9 mouse cellular contexts compared by ENCODE assay signal in genomic region chr10:25433524-25433923, GRCm38 (mm10).
A peak's percentile ranks its signal among the peaks of the same experiment; 100 is the strongest.
DNase-seq lines count a peak whose midpoint lies in the region; ATAC-seq and TF ChIP-seq lines count a peak whose summit lies in the region.
"Had no signal": no experiment of that assay in that cellular context is flagged by ENCODE, and none has a peak within 500 bp of the region (broad histone marks: within the 10 kb centered on the region; RNA-seq: fewer than 3 reads in every experiment).

No protein-coding gene starts in this region.

- TF ChIP-seq CTCF in heart, adult 2 months (IDR thresholded peaks at IDR 0.05), result no peak
- TF ChIP-seq CTCF in thymus, adult 2 months (IDR thresholded peaks at IDR 0.05; ENCODE audit: borderline replicate concordance, control insufficient read depth, extremely low read depth, insufficient read depth, low read length, poor library complexity), result no peak

- no peak overlapping the region; the same call in 1 of the 2 replicates for H3K4me3 ChIP-seq in heart, adult 2 months
- no peak overlapping the region for H3K4me3 ChIP-seq in lung, embryonic 15.5 days
- H3K4me3 ChIP-seq in embryonic facial prominence, embryonic 10.5 days, result no peak overlapping the region
- H3K4me3 ChIP-seq in myocyte, result no peak overlapping the region
- H3K4me3 ChIP-seq in thymus, adult 2 months (ENCODE audit: control insufficient read depth, insufficient read depth, low read length), result no peak overlapping the region
- no peak overlapping the region for H3K4me3 ChIP-seq in forebrain, embryonic 13.5 days

- H3ac ChIP-seq in myocyte (ENCODE audit: control insufficient read depth, insufficient read length), result no peak overlapping the region

- no peak overlapping the region for H3K9ac ChIP-seq in heart, adult 2 months (ENCODE audit: low read depth, low read length)
- H3K9ac ChIP-seq in lung, embryonic 15.5 days, result no peak overlapping the region
- no peak overlapping the region for H3K9ac ChIP-seq in forebrain, embryonic 13.5 days

- no peak for TF ChIP-seq POLR2A in heart, adult 2 months (IDR thresholded peaks at IDR 0.05; ENCODE audit: insufficient read depth, low read depth, low read length)
- TF ChIP-seq POLR2A in myocyte (IDR thresholded peaks at IDR 0.05; ENCODE audit: insufficient read length, low read depth), result no peak
- no peak for TF ChIP-seq POLR2A in thymus, adult 2 months (IDR thresholded peaks at IDR 0.05; ENCODE audit: control insufficient read depth, extremely low read depth, insufficient read depth, low read length, poor library complexity)

- no peaks in the 10 kb centered on the region for H3K9me3 ChIP-seq in lung, embryonic 15.5 days
- H3K9me3 ChIP-seq in embryonic facial prominence, embryonic 10.5 days, result no peaks in the 10 kb centered on the region
- no peaks in the 10 kb centered on the region for H3K9me3 ChIP-seq in forebrain, embryonic 13.5 days (replicated peaks)

- H3K27me3 ChIP-seq in heart, adult 2 months (ENCODE audit: control insufficient read depth, insufficient read depth, low read length), result no peaks in the 10 kb centered on the region
- H3K27me3 ChIP-seq in lung, embryonic 15.5 days, result no peaks in the 10 kb centered on the region
- no peaks in the 10 kb centered on the region for H3K27me3 ChIP-seq in embryonic facial prominence, embryonic 10.5 days (replicated peaks; ENCODE audit: low read depth, poor library complexity, severe bottlenecking)
- no peaks in the 10 kb centered on the region for H3K27me3 ChIP-seq in myocyte (ENCODE audit: control insufficient read depth, insufficient read depth, insufficient read length)
- no peaks in the 10 kb centered on the region for H3K27me3 ChIP-seq in thymus, adult 2 months (ENCODE audit: control insufficient read depth, insufficient read depth, low read length)
- H3K27me3 ChIP-seq in forebrain, embryonic 13.5 days, result no peaks in the 10 kb centered on the region

- peak overlapping the region; percentile 1; the same call in 1 of the 2 replicates for H3K27ac ChIP-seq in heart, adult 2 months
- peak overlapping the region; percentile 45; the same call in 1 of the 2 replicates for H3K27ac ChIP-seq in lung, embryonic 15.5 days
- no peak overlapping the region for H3K27ac ChIP-seq in embryonic facial prominence, embryonic 10.5 days (replicated peaks)
- no peak overlapping the region for H3K27ac ChIP-seq in thymus, adult 2 months (ENCODE audit: control insufficient read depth, insufficient read depth, low read length)
- H3K27ac ChIP-seq in forebrain, embryonic 13.5 days, result no peak overlapping the region

- peaks cover 23% of the 10 kb centered on the region for H3K4me1 ChIP-seq in heart, adult 2 months (ENCODE audit: control insufficient read depth, insufficient read depth, low read length)
- H3K4me1 ChIP-seq in lung, embryonic 15.5 days, result peaks cover 60% of the 10 kb centered on the region
- H3K4me1 ChIP-seq in embryonic facial prominence, embryonic 10.5 days, result peaks cover 60% of the 10 kb centered on the region
- H3K4me1 ChIP-seq in thymus, adult 2 months (replicated peaks; ENCODE audit: control insufficient read depth, insufficient read depth, low read length), result peaks cover 15% of the 10 kb centered on the region
- H3K4me1 ChIP-seq in forebrain, embryonic 13.5 days, result peaks cover 4% of the 10 kb centered on the region

- peaks cover 8% of the 10 kb centered on the region for H3K36me3 ChIP-seq in heart, adult 2 months (ENCODE audit: control insufficient read depth, insufficient read depth, low read length)
- H3K36me3 ChIP-seq in lung, embryonic 15.5 days, result no peaks in the 10 kb centered on the region
- no peaks in the 10 kb centered on the region for H3K36me3 ChIP-seq in embryonic facial prominence, embryonic 10.5 days (replicated peaks)
- H3K36me3 ChIP-seq in myocyte (ENCODE audit: control insufficient read depth, insufficient read depth), result no peaks in the 10 kb centered on the region
- no peaks in the 10 kb centered on the region for H3K36me3 ChIP-seq in thymus, adult 2 months (ENCODE audit: control insufficient read depth, insufficient read depth, low read length)
- no peaks in the 10 kb centered on the region for H3K36me3 ChIP-seq in forebrain, embryonic 13.5 days (ENCODE audit: poor library complexity, severe bottlenecking)

- DNase-seq in heart, adult 2 months, result no peak
- DNase-seq in heart, postnatal 14 days, result no peak
- no peak for DNase-seq in lung, postnatal 25 days (ENCODE audit: low spot score)
- peak; percentile 60 for DNase-seq in embryonic facial prominence, embryonic 10.5 days (ENCODE audit: low spot score)
- no peak for DNase-seq in thymus, adult 2 months
- DNase-seq: right cerebral cortex, postnatal 14 days had no signal

- intact Hi-C loops in heart, adult 2 months (cut with DNase I), result loop anchor here (10.0 kb wide), 1 partner anchor 69 kb away; no protein-coding TSS in a partner anchor
- intact Hi-C loops in heart, postnatal 14 days (cut with DNase I), result no loop called here

- H3K4me2 ChIP-seq in lung, embryonic 15.5 days, result no peak overlapping the region
- H3K4me2 ChIP-seq in myocyte (ENCODE audit: low read depth), result peak overlapping the region; percentile 96
- no peak overlapping the region for H3K4me2 ChIP-seq in forebrain, embryonic 13.5 days

- ATAC-seq in lung, embryonic 15.5 days (ENCODE audit: borderline replicate concordance, extremely low read depth, low FRiP score, low TSS enrichment), result no peak
- no peak for ATAC-seq in forebrain, embryonic 13.5 days

- H3K79me2 ChIP-seq in heart, adult 2 months (replicated peaks; ENCODE audit: control insufficient read depth, insufficient read depth, low read length), result no peaks in the 10 kb centered on the region
- H3K79me2 ChIP-seq in myocyte (ENCODE audit: control insufficient read depth, insufficient read depth), result peaks cover 70% of the 10 kb centered on the region

- WGBS in heart, adult 2 months, result 57% methylated on average over 3 of the region's 3 CpGs
- 9% methylated on average over 3 of the region's 3 CpGs for WGBS in lung, embryonic 15.5 days
- 13% methylated on average over 3 of the region's 3 CpGs for WGBS in embryonic facial prominence, embryonic 10.5 days
- 88% methylated on average over 3 of the region's 3 CpGs for WGBS in thymus, adult 2 months
- WGBS in forebrain, embryonic 13.5 days, result 11% methylated on average over 3 of the region's 3 CpGs

- no peak for TF ChIP-seq EP300 in heart, adult 2 months (IDR thresholded peaks at IDR 0.05; ENCODE audit: insufficient read depth, low read depth, low read length)

TF ChIP-seq in myocyte, 11 proteins besides CTCF, POLR2A, EP300 and RAD21:
- TF ChIP-seq CEBPB (IDR thresholded peaks at IDR 0.05; ENCODE audit: insufficient read depth, poor library complexity, severe bottlenecking), result no peak
- no peak for TF ChIP-seq POLR2AphosphoS2 (IDR thresholded peaks at IDR 0.05; ENCODE audit: insufficient read length, low read depth)
- no peak for TF ChIP-seq E2F4 (IDR thresholded peaks at IDR 0.05; ENCODE audit: insufficient read depth)
- TF ChIP-seq MYOD1 (IDR thresholded peaks at IDR 0.05; ENCODE audit: control insufficient read depth in 1 of 3, insufficient read length in 2 of 3, low read depth in 2 of 3), result no peak
- TF ChIP-seq TCF12 (IDR thresholded peaks at IDR 0.05; ENCODE audit: insufficient read depth, poor library complexity, severe bottlenecking), result no peak
- no peak for TF ChIP-seq USF1 (IDR thresholded peaks at IDR 0.05; ENCODE audit: low read depth)
- no peak for TF ChIP-seq TCF3 (IDR thresholded peaks at IDR 0.05; ENCODE audit: insufficient read length, low read depth)
- no peak for TF ChIP-seq REST (IDR thresholded peaks at IDR 0.05; ENCODE audit: insufficient read depth, insufficient read length)
- TF ChIP-seq SRF (IDR thresholded peaks at IDR 0.05; ENCODE audit: control insufficient read depth, insufficient read length, low read depth), result no peak
- TF ChIP-seq MAX (IDR thresholded peaks at IDR 0.05; ENCODE audit: low read depth), result no peak
- TF ChIP-seq MYOG (IDR thresholded peaks at IDR 0.05; ENCODE audit: control insufficient read depth in 1 of 3, insufficient read depth in 1 of 3, insufficient read length in 2 of 3, low read depth in 2 of 3), result no peak

Comparison
In these comparisons a context has a peak if more than half of its experiments do, and no peak if none do; other contexts are left out.
1. H3K27ac ChIP-seq: peak in heart, adult 2 months (single experiment) and lung, embryonic 15.5 days (single experiment); none in embryonic facial prominence, embryonic 10.5 days (single experiment), thymus, adult 2 months (single experiment) and forebrain, embryonic 13.5 days (single experiment).